Mouse (Mus musculus): ENCODE measurements around the gene 1110008P14Rik.

GRCm38 (mm10) chr2:32407144-32407824 is 25.5 kb upstream of the 1110008P14Rik start:
- TF ChIP-seq CTCF (IDR thresholded peaks at IDR 0.05; ENCODE audit: low read depth, low read length) (no peak), POLR2A (IDR thresholded peaks at IDR 0.05; ENCODE audit: insufficient read depth, low read length) (no peak)

Data from ES-Bruce4 (cell line).